Mouse (Mus musculus) ovary, adult 10 weeks (tissue): ENCODE results near the gene Gm17577. TPM values are rescaled to one million over a fixed set of nuclear protein-coding genes. Genes with fewer than 3 reads are reported as not detected.

Source experiments
- polyA plus RNA-seq: library from polyadenylated mRNA; stranded (reverse); fragments of 350-450 nt; fragmentation: Illumina TruSeq; extraction: RNeasy Lipid Tissue Mini Kit (QIAGEN cat#74804); gene quantifications from one replicate; pipeline ENCODE4 v1.2.3, GENCODE M21; 2014

The Gm17577 gene
- polyA plus RNA-seq: not detected

GRCm38 (mm10) chrX:123246807-123247206, at the start of gene Gm17577:
Gene Gm17577, minus strand, starts transcription at chrX:123246907.

GRCm38 (mm10) chrX:123222381-123222780, 24.3 kb downstream of the Gm17577 start, which contains the start of gene Srsx:
Gene Srsx, minus strand, starts transcription at chrX:123222481.

Other genes starting within 250 kb of the Gm17577 start
- not detected for gene Gm17521, start 217.2 kb downstream of the Gm17577 start, polyA plus RNA-seq
- gene Cldn34c1, start 143.4 kb downstream of the Gm17577 start, polyA plus RNA-seq: 44.6 TPM
- gene Srsx, start 24.4 kb downstream of the Gm17577 start, polyA plus RNA-seq: not detected